Mouse (Mus musculus): ENCODE data around the gene Gm20503. TPM values are rescaled to one million over a fixed set of nuclear protein-coding genes. Genes with fewer than 3 reads are reported as not detected.
A peak's percentile ranks its signal among the peaks of the same experiment; 100 is the strongest.

Gm20503 gene
- polyA plus RNA-seq, 1 experiment from 2014 or later: 8.4 TPM

- H3K4me3 ChIP-seq (ENCODE audit: low read depth, low read length): peak within 1 kb of the TSS; percentile 49
- H3K27ac ChIP-seq (ENCODE audit: low read depth, low read length): no peak within 1 kb of the TSS
- H3K9me3 ChIP-seq (ENCODE audit: control insufficient read depth, low read length): no peaks in the 10 kb centered on the region
- H3K4me1 ChIP-seq (ENCODE audit: control insufficient read depth, insufficient read depth, low read length): no peaks in the 10 kb centered on the region
- ATAC-seq (ENCODE audit: low read depth): peak; percentile 74
- H3K4me2 ChIP-seq (ENCODE audit: low read depth, low read length): peak within 1 kb of the TSS; percentile 86
- no peaks in the 10 kb centered on the region for H3K27me3 ChIP-seq (ENCODE audit: control insufficient read depth, insufficient read depth, low read length)
- H3K9ac ChIP-seq (replicated peaks; ENCODE audit: low read depth, low read length): peak within 1 kb of the TSS; percentile 37; the same call in 1 of the 2 replicates
- no peaks in the 10 kb centered on the region for H3K36me3 ChIP-seq (ENCODE audit: control insufficient read depth, insufficient read depth, low read length)
- 1% methylated on average over 28 of the region's 28 CpGs for WGBS
Observed at GRCm38 (mm10) chr4:58986540-58987190, 16.3 kb upstream of the Gm20503 start, which contains the start of gene Ptgr1. Gene Ptgr1, minus strand, starts transcription at chr4:58987119.

- no peaks in the 10 kb centered on the region for H3K9me3 ChIP-seq (ENCODE audit: control insufficient read depth, low read length)
- H3K4me2 ChIP-seq (ENCODE audit: low read depth, low read length): no peak overlapping the region
- no peak overlapping the region for H3K27ac ChIP-seq (ENCODE audit: low read depth, low read length)
- no peaks in the 10 kb centered on the region for H3K4me1 ChIP-seq (ENCODE audit: control insufficient read depth, insufficient read depth, low read length)
- H3K27me3 ChIP-seq (ENCODE audit: control insufficient read depth, insufficient read depth, low read length): no peaks in the 10 kb centered on the region
- no peak for ATAC-seq (ENCODE audit: low read depth)
- H3K4me3 ChIP-seq (ENCODE audit: low read depth, low read length): no peak overlapping the region
- H3K36me3 ChIP-seq (ENCODE audit: control insufficient read depth, insufficient read depth, low read length): no peaks in the 10 kb centered on the region
- WGBS: 80% methylated on average over 7 of the region's 7 CpGs
- no peak overlapping the region for H3K9ac ChIP-seq (replicated peaks; ENCODE audit: low read depth, low read length)
Observed at GRCm38 (mm10) chr4:58989303-58989898, 13.6 kb upstream of the Gm20503 start.

- no peak overlapping the region for H3K27ac ChIP-seq (ENCODE audit: low read depth, low read length)
- no peak overlapping the region for H3K4me3 ChIP-seq (ENCODE audit: low read depth, low read length)
- no peak for ATAC-seq (ENCODE audit: low read depth)
- no peaks in the 10 kb centered on the region for H3K27me3 ChIP-seq (ENCODE audit: control insufficient read depth, insufficient read depth, low read length)
- H3K4me2 ChIP-seq (ENCODE audit: low read depth, low read length): no peak overlapping the region
- 88% methylated on average over 17 of the region's 17 CpGs for WGBS
- H3K9ac ChIP-seq (replicated peaks; ENCODE audit: low read depth, low read length): no peak overlapping the region
- no peaks in the 10 kb centered on the region for H3K36me3 ChIP-seq (ENCODE audit: control insufficient read depth, insufficient read depth, low read length)
- no peaks in the 10 kb centered on the region for H3K4me1 ChIP-seq (ENCODE audit: control insufficient read depth, insufficient read depth, low read length)
- H3K9me3 ChIP-seq (ENCODE audit: control insufficient read depth, low read length): no peaks in the 10 kb centered on the region
Observed at GRCm38 (mm10) chr4:58990609-58991434, 12.2 kb upstream of the Gm20503 start.

GRCm38 (mm10) chr4:58992195-58992594 is 10.8 kb upstream of the Gm20503 start:
- H3K4me3 ChIP-seq (ENCODE audit: low read depth, low read length): no peak overlapping the region
- no peaks in the 10 kb centered on the region for H3K9me3 ChIP-seq (ENCODE audit: control insufficient read depth, low read length)
- H3K9ac ChIP-seq (replicated peaks; ENCODE audit: low read depth, low read length): no peak overlapping the region
- no peaks in the 10 kb centered on the region for H3K36me3 ChIP-seq (ENCODE audit: control insufficient read depth, insufficient read depth, low read length)
- no peaks in the 10 kb centered on the region for H3K27me3 ChIP-seq (ENCODE audit: control insufficient read depth, insufficient read depth, low read length)
- H3K4me1 ChIP-seq (ENCODE audit: control insufficient read depth, insufficient read depth, low read length): no peaks in the 10 kb centered on the region
- H3K4me2 ChIP-seq (ENCODE audit: low read depth, low read length): no peak overlapping the region
- no peak for ATAC-seq (ENCODE audit: low read depth)
- H3K27ac ChIP-seq (ENCODE audit: low read depth, low read length): no peak overlapping the region
- WGBS: 77% methylated on average over 5 of the region's 5 CpGs

- H3K4me1 ChIP-seq (ENCODE audit: control insufficient read depth, insufficient read depth, low read length): no peaks in the 10 kb centered on the region
- H3K27ac ChIP-seq (ENCODE audit: low read depth, low read length): no peak within 1 kb of the TSS
- no peak within 1 kb of the TSS for H3K9ac ChIP-seq (replicated peaks; ENCODE audit: low read depth, low read length)
- no peak within 1 kb of the TSS for H3K4me2 ChIP-seq (ENCODE audit: low read depth, low read length)
- no peaks in the 10 kb centered on the region for H3K27me3 ChIP-seq (ENCODE audit: control insufficient read depth, insufficient read depth, low read length)
- ATAC-seq (ENCODE audit: low read depth): no peak
- H3K4me3 ChIP-seq (ENCODE audit: low read depth, low read length): no peak within 1 kb of the TSS
- no peaks in the 10 kb centered on the region for H3K36me3 ChIP-seq (ENCODE audit: control insufficient read depth, insufficient read depth, low read length)
- H3K9me3 ChIP-seq (ENCODE audit: control insufficient read depth, low read length): no peaks in the 10 kb centered on the region
- 89% methylated on average over 4 of the region's 4 CpGs for WGBS
Observed at GRCm38 (mm10) chr4:58994762-58995161, 8.2 kb upstream of the Gm20503 start, which contains the start of gene Dnajc25. Gene Dnajc25, plus strand, starts transcription at chr4:58995062.

GRCm38 (mm10) chr4:58995251-58995693 is 7.7 kb upstream of the Gm20503 start:
- no peaks in the 10 kb centered on the region for H3K4me1 ChIP-seq (ENCODE audit: control insufficient read depth, insufficient read depth, low read length)
- 70% methylated on average over 8 of the region's 8 CpGs for WGBS

GRCm38 (mm10) chr4:58997081-58997480 is 5.9 kb upstream of the Gm20503 start:
- no peak for ATAC-seq (ENCODE audit: low read depth)
- no peaks in the 10 kb centered on the region for H3K36me3 ChIP-seq (ENCODE audit: control insufficient read depth, insufficient read depth, low read length)
- H3K27me3 ChIP-seq (ENCODE audit: control insufficient read depth, insufficient read depth, low read length): no peaks in the 10 kb centered on the region
- no peaks in the 10 kb centered on the region for H3K9me3 ChIP-seq (ENCODE audit: control insufficient read depth, low read length)
- WGBS: 63% methylated on average over 5 of the region's 5 CpGs
- H3K4me2 ChIP-seq (ENCODE audit: low read depth, low read length): no peak overlapping the region
- no peak overlapping the region for H3K4me3 ChIP-seq (ENCODE audit: low read depth, low read length)
- no peak overlapping the region for H3K27ac ChIP-seq (ENCODE audit: low read depth, low read length)
- H3K4me1 ChIP-seq (ENCODE audit: control insufficient read depth, insufficient read depth, low read length): no peaks in the 10 kb centered on the region
- H3K9ac ChIP-seq (replicated peaks; ENCODE audit: low read depth, low read length): no peak overlapping the region

More at GRCm38 (mm10) chr4:58995251-58995693, 7.7 kb upstream of the Gm20503 start:
- Histone ChIP-seq H3K9ac (replicated peaks; ENCODE audit: low read depth, low read length) (no peak overlapping the region), H3K4me3 (ENCODE audit: low read depth, low read length) (no peak overlapping the region), H3K4me2 (ENCODE audit: low read depth, low read length) (no peak overlapping the region), H3K27ac (ENCODE audit: low read depth, low read length) (no peak overlapping the region), H3K36me3 (ENCODE audit: control insufficient read depth, insufficient read depth, low read length) (no peaks in the 10 kb centered on the region), H3K27me3 (ENCODE audit: control insufficient read depth, insufficient read depth, low read length) (no peaks in the 10 kb centered on the region), H3K9me3 (ENCODE audit: control insufficient read depth, low read length) (no peaks in the 10 kb centered on the region)
- no peak for ATAC-seq (ENCODE audit: low read depth)

- H3K9ac ChIP-seq (replicated peaks; ENCODE audit: low read depth, low read length): no peak overlapping the region
- no peak for ATAC-seq (ENCODE audit: low read depth)
- 91% methylated on average over 1 of the region's 1 CpGs for WGBS
- no peak overlapping the region for H3K27ac ChIP-seq (ENCODE audit: low read depth, low read length)
- no peak overlapping the region for H3K4me2 ChIP-seq (ENCODE audit: low read depth, low read length)
- no peaks in the 10 kb centered on the region for H3K9me3 ChIP-seq (ENCODE audit: control insufficient read depth, low read length)
- H3K27me3 ChIP-seq (ENCODE audit: control insufficient read depth, insufficient read depth, low read length): no peaks in the 10 kb centered on the region
- H3K36me3 ChIP-seq (ENCODE audit: control insufficient read depth, insufficient read depth, low read length): no peaks in the 10 kb centered on the region
- no peak overlapping the region for H3K4me3 ChIP-seq (ENCODE audit: low read depth, low read length)
- peaks cover 4% of the 10 kb centered on the region; the same call in 1 of the 2 replicates for H3K4me1 ChIP-seq (ENCODE audit: control insufficient read depth, insufficient read depth, low read length)
Observed at GRCm38 (mm10) chr4:58998688-58999087, 4.3 kb upstream of the Gm20503 start.

- Histone ChIP-seq H3K9me3 (ENCODE audit: control insufficient read depth, low read length) (no peaks in the 10 kb centered on the region), H3K36me3 (ENCODE audit: control insufficient read depth, insufficient read depth, low read length) (no peaks in the 10 kb centered on the region), H3K9ac (replicated peaks; ENCODE audit: low read depth, low read length) (no peak overlapping the region), H3K4me1 (ENCODE audit: control insufficient read depth, insufficient read depth, low read length) (peaks cover 14% of the 10 kb centered on the region), H3K27ac (ENCODE audit: low read depth, low read length) (no peak overlapping the region), H3K4me2 (ENCODE audit: low read depth, low read length) (no peak overlapping the region), H3K27me3 (ENCODE audit: control insufficient read depth, insufficient read depth, low read length) (no peaks in the 10 kb centered on the region), H3K4me3 (ENCODE audit: low read depth, low read length) (no peak overlapping the region)
- 23% methylated on average over 2 of the region's 2 CpGs for WGBS
- ATAC-seq (ENCODE audit: low read depth): no peak
Observed at GRCm38 (mm10) chr4:58999686-59000085, 3.3 kb upstream of the Gm20503 start.

Measured in neural tube, embryonic 14.5 days (tissue).